Mouse (Mus musculus): ENCODE measurements around the gene Hmmr. TPM values are rescaled to one million over a fixed set of nuclear protein-coding genes. Genes with fewer than 3 reads are reported as not detected.

The Hmmr gene
- total RNA-seq, 2 experiments from 2014 or later = 0.43 to 0.62 TPM

DNA sequence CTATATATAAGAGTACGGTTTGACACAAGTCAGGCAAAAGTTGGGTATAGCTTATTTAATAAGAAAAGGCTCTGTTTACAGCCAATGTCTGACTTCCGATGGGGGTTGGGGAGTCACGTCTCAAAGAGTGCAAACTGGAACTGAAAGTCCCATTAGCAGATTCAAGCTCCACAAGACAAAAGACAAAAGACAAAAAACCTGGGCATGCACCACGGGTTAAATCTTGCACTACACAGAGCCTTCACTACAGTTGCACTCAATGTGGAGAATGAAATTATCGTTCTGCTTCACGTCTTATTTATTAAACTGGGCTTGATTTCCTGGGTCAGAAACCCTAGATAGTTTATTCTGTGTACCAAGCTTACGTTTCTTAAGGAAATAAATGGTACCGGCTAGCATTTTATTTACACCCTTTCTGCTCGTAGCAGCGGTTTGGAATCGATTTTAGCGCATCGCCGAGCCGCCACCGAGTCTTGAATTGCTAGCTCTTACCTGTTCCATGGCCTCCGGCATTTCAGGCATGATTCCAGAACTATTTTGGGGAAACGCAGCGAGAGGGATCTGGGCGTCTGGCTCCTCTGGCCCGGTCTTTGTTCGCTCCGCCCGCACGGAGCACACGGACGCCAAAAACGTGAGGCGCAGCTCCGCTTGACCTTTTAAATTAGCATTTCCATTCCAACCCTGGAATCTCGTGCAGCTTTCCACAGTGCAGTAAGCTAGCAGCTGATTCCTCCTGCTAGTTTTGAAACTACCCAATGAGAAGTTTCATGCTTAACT is 38.7 kb downstream of the Hmmr start:
- peak; percentile 66 for DNase-seq

DNA sequence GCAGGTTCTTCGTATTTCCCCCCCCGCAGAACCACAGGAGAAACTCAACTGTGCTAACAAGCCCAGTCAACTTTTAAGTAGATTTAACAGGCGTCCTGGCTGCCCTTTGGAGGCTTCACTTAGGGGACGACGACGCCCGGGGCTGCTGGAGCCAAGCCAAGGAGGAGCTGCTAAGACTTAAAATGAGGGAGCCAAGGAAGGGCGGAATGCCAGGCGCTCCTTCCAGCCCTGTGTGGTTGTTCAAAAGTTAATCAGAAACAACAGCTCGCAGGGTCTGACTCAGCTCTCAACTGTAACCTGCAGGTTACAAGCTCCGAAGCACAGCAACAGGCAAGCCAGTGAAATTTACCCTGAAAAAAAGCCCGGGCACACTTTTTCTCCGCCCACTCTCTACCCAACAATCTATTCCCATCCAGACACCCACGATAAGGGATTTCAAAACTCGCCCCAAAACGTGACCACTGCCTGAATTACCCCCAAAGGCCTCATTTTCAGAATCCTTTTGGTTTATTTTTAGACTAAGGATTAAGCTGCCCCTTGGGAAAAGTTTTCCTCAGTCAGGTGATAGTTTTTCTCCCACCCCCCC is 39.8 kb downstream of the Hmmr start:
- peak; percentile 65 for DNase-seq

GRCm38 (mm10) chr11:40692511-40693365 is 40.5 kb downstream of the Hmmr start:
- peak; percentile 95 for DNase-seq

DNA sequence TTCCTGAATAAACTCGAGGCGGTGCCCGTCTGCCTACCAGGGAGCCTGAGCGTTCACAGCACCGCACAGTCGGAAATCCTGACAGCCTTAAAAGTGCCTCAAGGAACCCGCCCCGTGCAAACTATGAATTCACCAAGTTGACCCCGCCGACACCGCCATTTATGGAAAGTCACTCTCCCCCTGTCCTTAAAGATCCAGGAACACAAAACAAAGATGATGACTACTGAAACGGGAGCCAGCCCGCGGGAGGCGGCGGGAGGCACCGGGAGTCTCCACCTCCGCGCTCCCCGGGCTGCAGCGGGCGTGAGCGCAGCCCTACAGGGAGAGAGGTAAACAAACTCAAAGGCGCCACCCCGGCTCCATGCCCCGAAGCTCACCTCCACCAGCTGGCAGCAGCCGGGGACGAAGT is 41.1 kb downstream of the Hmmr start:
- DNase-seq = no peak

- DNase-seq = no peak
These were observed 42.6 kb downstream of the Hmmr start for GRCm38 (mm10) chr11:40690444-40691127.

DNA sequence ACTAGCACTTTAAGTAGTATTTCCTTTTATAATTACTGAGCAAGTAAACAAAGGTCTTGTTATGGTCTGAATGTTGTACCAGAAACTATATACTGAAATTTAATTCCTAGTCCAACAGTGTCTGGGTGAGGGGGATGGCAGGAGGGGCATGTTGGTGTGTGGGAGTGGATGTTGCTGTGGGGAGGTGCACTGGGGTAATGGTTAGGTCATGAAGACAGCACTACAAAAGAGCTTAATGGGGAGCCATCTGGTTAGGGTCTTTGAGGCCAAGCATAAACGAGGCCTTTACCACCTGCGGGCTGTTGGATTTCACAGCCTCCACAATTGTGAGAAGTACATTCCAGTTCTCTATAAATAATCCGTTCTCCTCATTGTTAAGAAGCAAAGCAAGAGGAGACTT is 49.9 kb downstream of the Hmmr start:
- DNase-seq = no peak

- no peak for DNase-seq
These were observed 50.8 kb downstream of the Hmmr start for GRCm38 (mm10) chr11:40682456-40682855.

- DNase-seq = no peak
These were observed 56.1 kb downstream of the Hmmr start for GRCm38 (mm10) chr11:40677169-40677568.

DNA sequence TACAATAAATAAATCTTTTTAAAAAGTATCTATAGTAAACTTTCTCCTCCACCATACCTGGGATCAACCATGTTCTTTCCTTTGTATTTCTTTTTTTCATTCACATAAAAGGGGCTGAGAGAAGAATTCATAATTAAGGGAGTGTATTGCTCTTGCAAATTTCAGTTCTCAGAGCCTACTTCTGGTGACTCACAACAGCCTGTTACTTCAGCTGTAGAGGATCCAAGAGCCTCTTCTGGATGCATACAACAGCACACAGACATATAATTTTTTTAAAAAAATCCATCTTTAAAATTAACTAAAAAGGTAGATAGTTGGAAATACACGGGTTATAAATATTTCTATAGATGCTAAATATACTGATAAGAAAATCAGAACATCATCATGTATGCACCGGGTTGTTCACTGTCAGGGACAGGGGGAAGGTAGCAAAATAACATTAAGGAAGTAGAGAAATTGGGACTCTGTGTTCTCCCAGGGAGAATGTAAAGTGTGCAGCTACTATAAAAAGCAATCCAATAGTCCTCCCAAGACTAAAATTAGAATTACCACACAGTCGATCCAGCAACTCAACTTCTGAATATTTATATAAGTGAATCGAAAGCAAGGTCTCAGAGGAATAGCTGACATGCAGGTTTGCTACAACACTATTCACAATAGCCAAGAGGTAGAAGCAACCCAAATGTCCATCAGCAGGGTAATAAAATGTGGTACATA is 58.0 kb downstream of the Hmmr start:
- DNase-seq = no peak

Other genes starting within 250 kb of the Hmmr start
- 10 to 100 TPM; 55.6 to 58.6 TPM for gene Mat2b, start 38.2 kb downstream of the Hmmr start, total RNA-seq (2021)
- gene Nudcd2, start 245 bp upstream of the Hmmr start, total RNA-seq (2021) = 10 to 100 TPM; 10.6 to 12.5 TPM
- gene Ccng1, start 21.9 kb upstream of the Hmmr start, total RNA-seq (2021) = 100 to 1,000 TPM; 557 to 642 TPM